In the genomic region with DNA sequence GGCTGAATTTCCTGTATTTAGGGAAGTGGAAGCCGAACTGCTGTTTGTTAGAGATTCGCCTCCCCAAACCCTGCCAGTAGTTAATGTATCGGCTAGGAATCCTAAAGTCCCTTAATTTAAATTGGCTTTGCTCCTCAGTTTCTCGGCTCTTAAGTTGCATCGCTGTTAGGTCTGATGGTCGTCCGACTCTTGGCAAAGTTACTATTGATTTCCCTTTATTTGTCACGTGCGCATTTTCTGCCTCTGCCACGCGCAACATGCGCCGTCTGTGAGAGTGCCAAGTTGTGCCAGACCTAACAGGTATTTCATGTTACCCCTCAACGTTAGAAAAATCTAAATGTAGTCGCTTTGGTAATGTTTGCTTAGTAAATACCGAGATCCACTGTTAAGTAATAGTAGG, we compare ENCODE assay signal across 8 mouse cellular contexts. TPM values are rescaled to one million over a fixed set of nuclear protein-coding genes. Genes with fewer than 3 reads are reported as not detected.
DNase-seq lines count a peak whose midpoint lies in the region; ATAC-seq and TF ChIP-seq lines count a peak whose summit lies in the region.

No protein-coding gene starts in this region.

- ATAC-seq in heart, embryonic 15.5 days (replicated peaks; ENCODE audit: insufficient number of reproducible peaks, insufficient read depth, low FRiP score, low read depth): no peak
- no peak; the same call in 1 of the 2 replicates for ATAC-seq in hindbrain, embryonic 12.5 days (ENCODE audit: low FRiP score)

- no peak for TF ChIP-seq POLR2A in bone marrow, adult 2 months (IDR thresholded peaks at IDR 0.05; ENCODE audit: borderline replicate concordance, control insufficient read depth, low read depth, low read length)

- H3K4me1 ChIP-seq in heart, embryonic 15.5 days (replicated peaks): no peaks in the 10 kb centered on the region
- no peaks in the 10 kb centered on the region; the same call in 1 of the 2 replicates for H3K4me1 ChIP-seq in bone marrow, adult 2 months (ENCODE audit: control insufficient read depth, insufficient read depth, low read length)
- peaks cover 5% of the 10 kb centered on the region; the same call in 1 of the 2 replicates for H3K4me1 ChIP-seq in hindbrain, embryonic 12.5 days
- H3K4me1 ChIP-seq in midbrain, embryonic 10.5 days: peaks cover 5% of the 10 kb centered on the region

- peak overlapping the region; percentile 61 for H3K27ac ChIP-seq in heart, embryonic 15.5 days
- H3K27ac ChIP-seq in bone marrow, adult 2 months (ENCODE audit: control insufficient read depth, insufficient read depth, low read depth, low read length, poor library complexity): no peak overlapping the region
- H3K27ac ChIP-seq in hindbrain, embryonic 12.5 days: no peak overlapping the region
- peak overlapping the region; percentile 55; the same call in 1 of the 2 replicates for H3K27ac ChIP-seq in midbrain, embryonic 10.5 days (replicated peaks)

- no peaks in the 10 kb centered on the region for H3K27me3 ChIP-seq in heart, embryonic 15.5 days
- H3K27me3 ChIP-seq in hindbrain, embryonic 12.5 days: no peaks in the 10 kb centered on the region
- H3K27me3 ChIP-seq in midbrain, embryonic 10.5 days (ENCODE audit: low read depth, poor library complexity, severe bottlenecking): no peaks in the 10 kb centered on the region

- H3K9me3 ChIP-seq in heart, embryonic 15.5 days (replicated peaks): no peaks in the 10 kb centered on the region
- H3K9me3 ChIP-seq in hindbrain, embryonic 12.5 days (replicated peaks): no peaks in the 10 kb centered on the region
- H3K9me3 ChIP-seq in midbrain, embryonic 10.5 days (replicated peaks): no peaks in the 10 kb centered on the region

- peak overlapping the region; percentile 53 for H3K9ac ChIP-seq in heart, embryonic 15.5 days
- H3K9ac ChIP-seq in hindbrain, embryonic 12.5 days: peak overlapping the region; percentile 47; the same call in 1 of the 2 replicates

- H3K36me3 ChIP-seq in heart, embryonic 15.5 days: no peaks in the 10 kb centered on the region
- H3K36me3 ChIP-seq in hindbrain, embryonic 12.5 days: 0 out of 2 replicates have a peak, but pooled peaks cover 7% of the 10 kb centered on the region
- peaks cover 28% of the 10 kb centered on the region for H3K36me3 ChIP-seq in midbrain, embryonic 10.5 days

- no peak for TF ChIP-seq CTCF in bone marrow, adult 2 months (IDR thresholded peaks at IDR 0.05; ENCODE audit: control insufficient read depth, insufficient read depth, low read length)

- peak overlapping the region; percentile 62 for H3K4me2 ChIP-seq in heart, embryonic 15.5 days
- peak overlapping the region; percentile 54 for H3K4me2 ChIP-seq in hindbrain, embryonic 12.5 days (replicated peaks)

- no peak for DNase-seq in heart, adult 11 months
- DNase-seq in midbrain, embryonic 10.5 days (ENCODE audit: low spot score): no peak
- DNase-seq in urinary bladder, postnatal 14 days (ENCODE audit: low spot score): no peak
- no peak for DNase-seq in right cerebral cortex, postnatal 14 days
- no peak for DNase-seq in layer of hippocampus, adult 9-11 months

- 9% methylated on average over 16 of the region's 16 CpGs for WGBS in heart, embryonic 15.5 days
- WGBS in bone marrow, adult 2 months: 6% methylated on average over 16 of the region's 16 CpGs
- 23% methylated on average over 16 of the region's 16 CpGs for whole genome bisulfite sequencing in hindbrain, embryonic 12.5 days
- WGBS in midbrain, embryonic 10.5 days: 10% methylated on average over 16 of the region's 16 CpGs

- peak overlapping the region; percentile 63 for H3K4me3 ChIP-seq in heart, embryonic 15.5 days
- peak overlapping the region; percentile 68 for H3K4me3 ChIP-seq in bone marrow, adult 2 months (replicated peaks; ENCODE audit: control insufficient read depth, low read depth, low read length)
- H3K4me3 ChIP-seq in hindbrain, embryonic 12.5 days: peak overlapping the region; percentile 47
- peak overlapping the region; percentile 62 for H3K4me3 ChIP-seq in midbrain, embryonic 10.5 days

RNA-seq across cellular contexts. Expression of a gene that starts 0.3 kb away (rescaled TPM):
- 9.0 and 9.8 TPM in 2 replicates for polyA plus RNA-seq in heart, embryonic 15.5 days (2015; fragmentation: Nextera tagmentation; extraction: Ambion mirVana)
- polyA plus RNA-seq in bone marrow, adult 2 months (2011; ENCODE audit: insufficient read depth, insufficient read length, low replicate concordance, missing spikeins): 20.2 and 29.7 TPM in 2 replicates
- polyA plus RNA-seq in hindbrain, embryonic 12.5 days (2016; fragmentation: Nextera tagmentation; extraction: Ambion mirVana): 18.7 and 19.7 TPM in 2 replicates
- 19.7 and 22.8 TPM in 2 replicates for polyA plus RNA-seq in midbrain, embryonic 10.5 days (2016; fragmentation: Nextera tagmentation; extraction: Ambion mirVana)

RNA-seq across cellular contexts. Expression of a gene that starts 48.3 kb away (rescaled TPM):
- polyA plus RNA-seq in heart, embryonic 15.5 days (2015; fragmentation: Nextera tagmentation; extraction: Ambion mirVana): 3.1 and 4.2 TPM in 2 replicates
- polyA plus RNA-seq in bone marrow, adult 2 months (2011; ENCODE audit: insufficient read depth, insufficient read length, low replicate concordance, missing spikeins): 4.4 and 14.2 TPM in 2 replicates
- polyA plus RNA-seq in hindbrain, embryonic 12.5 days (2016; fragmentation: Nextera tagmentation; extraction: Ambion mirVana): 8.0 and 8.3 TPM in 2 replicates
- polyA plus RNA-seq in midbrain, embryonic 10.5 days (2016; fragmentation: Nextera tagmentation; extraction: Ambion mirVana): 2.2 and 3.4 TPM in 2 replicates

Comparison
In these comparisons a context has a peak if more than half of its experiments do, and no peak if none do; other contexts are left out.
1. H3K27ac ChIP-seq: peak in heart, embryonic 15.5 days (single experiment) and midbrain, embryonic 10.5 days (single experiment); none in bone marrow, adult 2 months (single experiment) and hindbrain, embryonic 12.5 days (single experiment).
2. Peak in every context shown above with its lines, with median percentiles within 50 percentile points of each other: H3K4me3 ChIP-seq.